Mouse (Mus musculus): ENCODE results near the gene Olfr382. TPM values are rescaled to one million over a fixed set of nuclear protein-coding genes. Genes with fewer than 3 reads are reported as not detected.

Gene Olfr382
- polyA plus RNA-seq (2015; fragmentation: Nextera tagmentation; extraction: Ambion mirVana), result not detected in 2 replicates

DNA sequence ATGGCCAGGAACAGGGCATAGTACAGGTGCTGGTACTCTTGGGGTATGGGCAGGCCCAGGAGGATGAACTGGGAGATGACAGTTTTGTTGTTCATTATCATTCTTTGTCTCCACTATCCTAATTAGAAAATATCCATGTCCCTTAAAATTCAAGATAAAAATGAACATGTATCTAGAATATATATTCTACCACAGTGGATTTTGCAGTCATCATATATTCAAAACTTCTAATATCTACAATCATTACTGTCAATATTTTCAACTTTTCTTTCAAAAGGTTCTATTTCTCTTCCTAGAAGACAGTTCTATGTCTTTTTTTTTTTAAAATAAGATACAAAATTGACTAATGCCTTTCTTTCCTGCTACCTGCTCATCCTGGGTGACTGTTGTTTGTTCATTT is at the start of gene Olfr382:
TSS of gene Olfr382 (minus strand) at position 101 of the 400 bp plus-strand sequence.

DNA sequence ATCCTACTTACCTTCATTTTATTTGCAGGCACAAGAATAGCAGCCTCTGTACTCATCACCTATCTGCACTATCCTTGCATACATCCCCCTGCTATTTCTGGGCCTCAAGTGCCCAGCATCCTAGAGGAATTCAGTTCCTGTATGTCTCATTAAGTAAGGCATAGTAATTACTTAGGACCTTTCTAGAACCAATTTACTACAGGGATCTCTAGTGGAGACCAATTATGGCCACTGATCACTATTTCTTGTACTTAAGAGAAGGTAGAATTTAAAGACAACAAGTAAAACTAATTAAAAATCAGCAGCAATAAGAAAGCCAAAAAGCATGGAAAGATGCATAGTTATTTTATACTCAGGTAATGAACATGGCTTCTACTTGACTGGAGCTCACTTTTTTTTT is 25.5 kb downstream of the Olfr382 start, which contains the start of gene Olfr381:
TSS of gene Olfr381 (minus strand) at position 101 of the 400 bp plus-strand sequence.

Other genes starting within 250 kb of the Olfr382 start
- gene Trpv3, start 249.8 kb downstream of the Olfr382 start, polyA plus RNA-seq (2015; fragmentation: Nextera tagmentation; extraction: Ambion mirVana), result 0.13 and 0.20 TPM in 2 replicates
- 0.70 and 1.2 TPM in 2 replicates for gene Aspa, start 187.6 kb downstream of the Olfr382 start, polyA plus RNA-seq (2015; fragmentation: Nextera tagmentation; extraction: Ambion mirVana)
- gene Gm49340, start 187.5 kb downstream of the Olfr382 start, polyA plus RNA-seq (2015; fragmentation: Nextera tagmentation; extraction: Ambion mirVana), result not detected in 2 replicates
- not detected in 2 replicates for gene Spata22, start 187.5 kb downstream of the Olfr382 start, polyA plus RNA-seq (2015; fragmentation: Nextera tagmentation; extraction: Ambion mirVana)
- not detected in 2 replicates for gene Olfr20, start 166.4 kb downstream of the Olfr382 start, polyA plus RNA-seq (2015; fragmentation: Nextera tagmentation; extraction: Ambion mirVana)
- gene Olfr376, start 146.0 kb downstream of the Olfr382 start, polyA plus RNA-seq (2015; fragmentation: Nextera tagmentation; extraction: Ambion mirVana), result not detected in 2 replicates
- gene Olfr1, start 117.6 kb downstream of the Olfr382 start, polyA plus RNA-seq (2015; fragmentation: Nextera tagmentation; extraction: Ambion mirVana), result not detected in 2 replicates
- not detected in 2 replicates for gene Olfr378, start 88.7 kb downstream of the Olfr382 start, polyA plus RNA-seq (2015; fragmentation: Nextera tagmentation; extraction: Ambion mirVana)
- gene Olfr380, start 59.7 kb downstream of the Olfr382 start, polyA plus RNA-seq (2015; fragmentation: Nextera tagmentation; extraction: Ambion mirVana), result not detected in 2 replicates
- gene Olfr381, start 25.6 kb downstream of the Olfr382 start, polyA plus RNA-seq (2015; fragmentation: Nextera tagmentation; extraction: Ambion mirVana), result not detected in 2 replicates
- gene Olfr385, start 75.8 kb upstream of the Olfr382 start, polyA plus RNA-seq (2015; fragmentation: Nextera tagmentation; extraction: Ambion mirVana), result not detected in 2 replicates
- gene Olfr384, start 81.4 kb upstream of the Olfr382 start, polyA plus RNA-seq (2015; fragmentation: Nextera tagmentation; extraction: Ambion mirVana), result not detected in 2 replicates
- gene Zfp735, start 171.6 kb upstream of the Olfr382 start, polyA plus RNA-seq (2015; fragmentation: Nextera tagmentation; extraction: Ambion mirVana), result not detected in 2 replicates